Mouse (Mus musculus) neural tube, embryonic 14.5 days (tissue): ENCODE measurements around the gene Ddx41. TPM values are rescaled to one million over a fixed set of nuclear protein-coding genes. Genes with fewer than 3 reads are reported as not detected.
"Not testable (repeated sequence)": the region's sequence is repeated elsewhere in the genome, so short reads cannot be mapped to it uniquely, and the experiment has no call there.

Experiments used
- ATAC-seq: fragments of 200-750 bp; cut with Nextera tagmentation; 2 replicates; pipeline ENCODE4 v1.8.0; 2017; ENCODE audit warnings: low read depth, mild to moderate bottlenecking, moderate TSS enrichment, moderate library complexity
- H3K27ac ChIP-seq: fragments of 300-500 bp; sonication (generic); 2 replicates; pipeline ENCODE4 v1.5.1; 2014; ENCODE audit warnings: low read depth, mild to moderate bottlenecking, control low read depth, low read length, moderate library complexity, mixed read lengths
- H3K27me3 ChIP-seq: fragments of 300-500 bp; sonication (generic); 2 replicates; pipeline ENCODE4 v1.6.1; 2014; ENCODE audit warnings: low read length; ENCODE audit not compliant: control insufficient read depth, insufficient read depth
- H3K36me3 ChIP-seq: fragments of 300-500 bp; sonication (generic); 2 replicates; pipeline ENCODE4 v1.6.1; 2014; ENCODE audit warnings: low read length, mixed read lengths; ENCODE audit not compliant: control insufficient read depth, insufficient read depth
- H3K4me1 ChIP-seq: fragments of 300-500 bp; sonication (generic); 2 replicates; pipeline ENCODE4 v1.6.1; 2014; ENCODE audit warnings: low read length; ENCODE audit not compliant: control insufficient read depth, insufficient read depth
- H3K4me2 ChIP-seq: fragments of 300-500 bp; sonication (generic); 2 replicates; pipeline ENCODE4 v1.6.1; 2014; ENCODE audit warnings: mild to moderate bottlenecking, low read depth, low read length, control low read depth
- H3K4me3 ChIP-seq: fragments of 300-500 bp; sonication (generic); 2 replicates; pipeline ENCODE4 v1.5.1; 2014; ENCODE audit warnings: low read depth, low read length, control low read depth, mixed read lengths
- H3K9ac ChIP-seq: fragments of 300-500 bp; sonication (generic); replicated peaks from 2 replicates; pipeline ENCODE4 v1.6.1; 2014; ENCODE audit warnings: low read depth, mild to moderate bottlenecking, control low read depth, low read length, mixed read lengths
- H3K9me3 ChIP-seq: fragments of 300-500 bp; sonication (generic); 2 replicates; pipeline ENCODE4 v1.6.1; 2016; ENCODE audit warnings: low read length; ENCODE audit not compliant: control insufficient read depth
- WGBS: fragments of 180-500 bp; shearing (Covaris S2); extraction: QIAGEN DNeasy Blood & Tissue Kit; methylation state at CpG from one replicate; pipeline ENCODE4 v1.1.7; 2014; 5-methylcytosine and 5-hydroxymethylcytosine counted together
- polyA plus RNA-seq: library from polyadenylated mRNA; unstranded; fragments of >200 nt; fragmentation: Nextera tagmentation; extraction: Ambion mirVana; gene quantifications from 2 replicates; pipeline ENCODE4 v1.2.1, GENCODE M21; 2014

The Ddx41 gene
- polyA plus RNA-seq, 1 experiment from 2014 or later = 51.3 TPM

DNA sequence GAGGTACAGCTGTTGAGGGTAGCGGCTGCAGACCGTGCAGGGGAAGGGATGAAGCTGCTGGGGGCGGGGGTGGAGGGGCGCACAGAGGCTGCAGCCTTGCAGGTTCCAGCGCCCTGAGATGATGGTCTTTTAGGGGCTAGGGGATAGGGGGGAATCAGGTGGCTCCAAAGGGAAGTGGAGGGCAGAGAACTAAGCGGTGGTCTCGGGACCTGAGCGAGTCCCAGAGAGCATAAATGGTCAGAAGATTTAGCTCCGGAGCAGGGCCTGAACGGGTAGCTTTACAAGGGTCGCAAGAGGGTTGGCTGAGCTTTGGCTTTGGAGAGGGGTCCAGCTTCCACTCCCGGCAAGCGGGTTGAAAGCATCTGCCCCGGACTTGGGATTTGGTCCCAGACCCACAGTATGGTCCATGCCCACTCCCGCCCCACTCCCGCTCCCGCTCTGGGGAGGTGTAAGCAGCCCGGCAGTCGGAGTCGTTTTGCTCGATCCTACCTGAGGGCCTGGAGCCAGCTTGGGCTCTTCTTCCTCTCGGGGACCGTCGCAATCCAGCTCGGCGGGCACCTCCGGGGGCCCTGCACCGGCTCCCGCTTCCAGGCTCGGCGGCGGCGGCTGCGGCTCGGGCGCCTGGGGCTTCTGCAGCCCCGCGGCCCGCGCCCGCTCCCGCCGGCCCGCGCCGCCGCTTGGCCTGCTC, 34.0 kb upstream of the Ddx41 start:
- peak; percentile 68 for ATAC-seq
- H3K27me3 ChIP-seq = no peaks in the 10 kb centered on the region
- H3K36me3 ChIP-seq = no peaks in the 10 kb centered on the region
- peaks cover 19% of the 10 kb centered on the region for H3K4me1 ChIP-seq
- H3K9me3 ChIP-seq = no peaks in the 10 kb centered on the region
- under 1% methylated on average over 27 of the region's 47 CpGs for WGBS
- H3K4me2 ChIP-seq = peak overlapping the region; percentile 98
- H3K9ac ChIP-seq = peak overlapping the region; percentile 94
- H3K4me3 ChIP-seq = peak overlapping the region; percentile 96
- H3K27ac ChIP-seq = peak overlapping the region; percentile 87

DNA sequence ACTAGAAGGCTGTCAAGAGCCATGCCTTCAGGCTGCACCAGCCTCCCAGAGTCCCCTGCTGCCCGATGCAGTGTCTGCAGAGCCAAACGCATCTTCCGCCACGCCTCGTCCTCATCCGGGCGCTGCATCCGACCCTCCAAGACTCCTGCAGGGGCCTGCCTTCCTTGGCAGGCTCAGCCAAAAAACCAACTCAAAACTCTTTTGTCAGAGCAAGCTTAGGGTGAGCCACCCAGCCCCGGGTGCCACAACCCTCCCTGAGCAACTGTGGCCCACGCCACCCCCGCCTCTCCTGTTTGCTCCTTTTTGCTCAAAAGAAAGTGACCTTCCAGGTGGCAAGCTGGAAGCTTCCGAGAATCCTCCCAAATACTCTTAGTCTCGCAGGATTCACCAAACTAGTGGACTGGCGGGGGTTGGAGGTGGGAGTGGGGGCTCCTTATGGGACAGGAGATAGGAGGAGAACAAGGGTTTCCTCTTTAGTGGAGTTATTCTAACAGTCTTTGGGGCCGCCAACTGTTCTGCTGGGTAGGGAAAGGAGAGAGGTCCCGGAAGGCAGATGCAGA, 33.3 kb upstream of the Ddx41 start:
- H3K36me3 ChIP-seq = no peaks in the 10 kb centered on the region
- no peaks in the 10 kb centered on the region for H3K27me3 ChIP-seq
- peak; percentile 19; the same call in 1 of the 2 replicates for ATAC-seq
- peak overlapping the region; percentile 98 for H3K4me2 ChIP-seq
- peak overlapping the region; percentile 94 for H3K9ac ChIP-seq
- H3K4me1 ChIP-seq = peaks cover 19% of the 10 kb centered on the region
- H3K27ac ChIP-seq = peak overlapping the region; percentile 87
- H3K9me3 ChIP-seq = no peaks in the 10 kb centered on the region
- 4% methylated on average over 16 of the region's 16 CpGs for WGBS
- peak overlapping the region; percentile 96 for H3K4me3 ChIP-seq

DNA sequence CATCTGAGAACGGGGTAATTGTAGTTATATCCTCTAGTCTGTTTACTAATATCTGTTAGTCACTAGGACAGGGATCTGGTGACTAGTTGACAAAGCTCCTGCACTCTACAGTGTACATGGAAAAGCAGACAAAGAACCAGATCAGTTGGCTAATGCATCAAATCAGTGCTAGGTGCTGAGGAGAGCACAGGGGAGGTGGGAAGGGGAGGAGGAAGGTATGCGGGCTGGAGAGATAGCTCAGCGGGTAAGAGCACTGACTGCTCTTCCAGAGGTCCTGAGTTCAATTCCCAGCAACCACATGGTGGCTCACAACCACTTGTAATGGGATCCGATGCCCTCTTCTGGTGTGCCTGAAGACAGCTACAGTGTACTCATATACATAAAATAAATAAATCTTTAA, 32.1 kb upstream of the Ddx41 start:
- 92% methylated on average over 4 of the region's 4 CpGs for WGBS
- not testable (repeated sequence) for H3K4me2 ChIP-seq, H3K36me3 ChIP-seq, H3K9me3 ChIP-seq, H3K9ac ChIP-seq, H3K27ac ChIP-seq, ATAC-seq, H3K4me3 ChIP-seq, H3K27me3 ChIP-seq
- peaks cover 19% of the 10 kb centered on the region for H3K4me1 ChIP-seq

DNA sequence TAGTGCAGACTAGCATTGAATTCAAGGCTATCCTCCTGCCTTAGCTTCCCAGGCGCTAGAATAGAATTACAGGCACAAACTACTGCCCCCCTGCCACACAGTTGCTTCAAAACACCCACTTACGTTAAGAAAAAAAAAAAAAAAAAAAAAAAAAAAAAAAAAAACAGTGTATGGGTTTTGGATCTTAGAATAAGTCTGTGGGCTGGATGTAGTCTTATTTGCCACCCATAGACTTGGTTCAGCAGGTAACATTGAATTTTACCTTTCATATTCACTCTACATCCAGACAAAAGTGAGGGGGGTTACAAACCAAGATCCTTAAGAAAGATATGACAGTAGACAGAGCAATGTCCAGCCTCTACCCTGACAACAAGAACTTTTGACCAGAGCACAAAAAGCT, 31.5 kb upstream of the Ddx41 start:
- WGBS = 88% methylated on average over 2 of the region's 2 CpGs
- Histone ChIP-seq H3K4me3 (no peak overlapping the region), H3K4me2 (no peak overlapping the region), H3K9ac (no peak overlapping the region), H3K9me3 (no peaks in the 10 kb centered on the region), H3K4me1 (peaks cover 23% of the 10 kb centered on the region), H3K27me3 (no peaks in the 10 kb centered on the region), H3K36me3 (no peaks in the 10 kb centered on the region), H3K27ac (no peak overlapping the region)
- ATAC-seq = no peak

DNA sequence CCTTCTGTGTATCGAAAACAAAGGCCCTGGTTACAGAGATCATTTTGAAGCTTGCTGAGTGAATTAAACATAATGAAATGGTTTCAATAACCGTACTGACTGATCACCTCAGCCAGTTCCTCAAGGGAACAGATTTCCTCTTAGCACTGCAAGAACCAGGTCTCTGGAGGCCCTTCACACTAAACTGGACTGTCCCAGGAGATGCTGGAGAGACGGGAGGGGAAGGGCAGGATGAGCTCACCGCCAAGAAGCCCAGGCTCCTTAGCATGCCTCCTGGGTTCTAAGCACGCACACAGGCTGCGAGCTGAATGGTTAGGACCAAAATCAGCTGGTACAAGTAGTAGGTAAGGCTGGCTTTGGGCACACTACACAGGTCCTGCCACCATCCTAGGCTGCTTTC, 30.5 kb upstream of the Ddx41 start:
- Histone ChIP-seq H3K9me3 (no peaks in the 10 kb centered on the region), H3K9ac (no peak overlapping the region), H3K27me3 (no peaks in the 10 kb centered on the region), H3K36me3 (no peaks in the 10 kb centered on the region), H3K4me1 (peaks cover 21% of the 10 kb centered on the region), H3K4me2 (no peak overlapping the region), H3K4me3 (no peak overlapping the region), H3K27ac (no peak overlapping the region)
- ATAC-seq = no peak
- WGBS = 81% methylated on average over 6 of the region's 6 CpGs

DNA sequence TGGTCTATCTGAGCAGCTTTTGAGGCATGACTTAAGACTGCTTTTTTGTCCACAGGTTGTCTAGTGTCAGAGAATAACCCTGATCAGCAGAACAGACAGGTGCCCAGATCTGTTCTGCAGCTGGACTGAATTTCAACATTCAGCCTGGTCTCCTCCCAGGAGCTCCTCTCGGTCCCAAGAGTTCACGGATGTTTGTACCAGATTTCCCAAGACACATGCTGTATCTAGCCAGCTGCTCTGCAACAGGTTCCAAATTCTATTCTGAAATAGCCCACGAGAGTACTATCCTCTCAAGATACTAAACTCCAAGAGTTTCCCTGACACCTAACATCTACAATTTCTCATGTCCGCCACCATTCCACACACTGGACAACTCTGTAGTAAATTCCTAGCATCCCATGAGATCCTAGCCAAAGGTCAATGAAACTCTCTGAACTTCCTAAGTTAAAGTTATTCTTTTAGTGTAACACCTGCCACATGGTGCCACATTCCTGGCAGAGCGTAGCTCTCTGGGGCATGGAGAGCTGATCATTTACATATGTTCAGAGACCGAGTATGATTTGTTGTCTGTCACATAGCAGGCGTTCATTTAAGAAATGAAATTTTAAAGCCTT, 26.9 kb upstream of the Ddx41 start:
- H3K4me3 ChIP-seq = no peak overlapping the region
- WGBS = 80% methylated on average over 7 of the region's 7 CpGs
- no peaks in the 10 kb centered on the region for H3K9me3 ChIP-seq
- H3K27me3 ChIP-seq = no peaks in the 10 kb centered on the region
- H3K4me1 ChIP-seq = 0 out of 2 replicates have a peak, but pooled peaks cover 7% of the 10 kb centered on the region
- no peak for ATAC-seq
- H3K27ac ChIP-seq = no peak overlapping the region
- H3K9ac ChIP-seq = no peak overlapping the region
- no peak overlapping the region for H3K4me2 ChIP-seq
- H3K36me3 ChIP-seq = no peaks in the 10 kb centered on the region

DNA sequence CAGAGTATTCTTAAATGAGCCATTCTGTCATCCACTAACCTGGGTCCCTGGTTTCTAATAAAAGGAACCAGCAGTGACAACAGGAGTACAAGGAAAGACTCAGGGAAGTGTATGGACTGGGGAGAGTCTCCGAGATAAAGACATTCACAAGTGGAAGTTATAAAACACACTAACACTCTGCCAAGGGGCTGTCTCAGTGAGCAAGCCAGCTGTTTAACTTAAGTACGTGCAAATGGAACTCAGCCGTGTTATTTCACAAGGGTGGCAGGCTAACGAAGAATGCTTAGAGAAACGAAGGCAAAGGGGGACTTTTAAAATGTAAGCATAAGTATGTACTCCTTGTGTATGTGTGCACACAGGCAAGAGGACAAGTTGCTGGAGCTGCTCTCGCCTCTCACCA, 21.0 kb upstream of the Ddx41 start:
- Histone ChIP-seq H3K9me3 (no peaks in the 10 kb centered on the region), H3K36me3 (peaks cover 21% of the 10 kb centered on the region; the same call in 1 of the 2 replicates), H3K27ac (no peak overlapping the region), H3K27me3 (no peaks in the 10 kb centered on the region), H3K9ac (no peak overlapping the region), H3K4me1 (no peaks in the 10 kb centered on the region), H3K4me3 (no peak overlapping the region), H3K4me2 (no peak overlapping the region)
- 88% methylated on average over 6 of the region's 6 CpGs for WGBS
- ATAC-seq = no peak

DNA sequence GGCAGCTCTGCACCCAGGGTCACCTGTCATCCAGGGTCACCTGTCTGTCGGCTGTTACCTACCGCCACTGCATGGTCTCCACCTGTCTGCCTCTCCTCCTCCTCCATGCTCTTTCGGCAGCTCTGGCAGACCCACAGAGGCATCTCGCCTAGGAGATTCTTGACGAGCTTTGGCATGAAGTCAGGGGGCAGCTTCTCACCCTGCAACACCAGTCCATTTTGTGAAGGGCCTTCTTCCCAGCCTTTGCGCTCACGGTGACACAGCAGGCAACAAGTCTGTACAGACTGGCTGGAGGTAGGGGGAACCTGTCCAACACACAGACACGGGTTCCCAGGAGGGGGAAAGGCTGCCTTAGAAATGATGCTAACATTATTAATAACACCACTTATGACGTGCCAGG, 19.5 kb upstream of the Ddx41 start:
- Histone ChIP-seq H3K9ac (no peak overlapping the region), H3K4me2 (no peak overlapping the region), H3K27ac (no peak overlapping the region), H3K4me3 (no peak overlapping the region), H3K9me3 (no peaks in the 10 kb centered on the region), H3K4me1 (no peaks in the 10 kb centered on the region), H3K36me3 (peaks cover 28% of the 10 kb centered on the region; the same call in 1 of the 2 replicates), H3K27me3 (no peaks in the 10 kb centered on the region)
- WGBS = 92% methylated on average over 9 of the region's 9 CpGs
- ATAC-seq = no peak

DNA sequence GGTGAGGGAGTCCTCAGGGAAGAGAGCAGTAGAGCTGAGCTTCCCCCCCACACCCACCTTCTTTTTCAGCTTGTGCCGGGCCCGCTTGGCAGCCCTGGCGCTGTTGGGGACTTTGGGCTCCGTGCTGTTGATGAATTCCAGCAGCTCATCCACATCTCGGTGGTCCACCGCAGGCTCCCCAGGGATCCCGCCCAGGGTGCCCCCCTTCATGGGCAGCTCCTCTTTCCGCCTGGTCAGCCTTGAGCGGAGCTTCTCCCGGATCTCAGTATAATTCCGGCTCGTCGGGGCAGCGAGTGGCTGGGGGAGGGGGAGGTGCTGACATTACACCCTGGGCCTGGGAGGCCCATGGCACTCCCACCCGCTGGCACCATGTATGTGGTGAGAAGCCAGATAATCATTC, 12.6 kb upstream of the Ddx41 start:
- ATAC-seq = no peak
- WGBS = 88% methylated on average over 15 of the region's 15 CpGs
- Histone ChIP-seq H3K4me3 (no peak overlapping the region), H3K9ac (no peak overlapping the region), H3K36me3 (peaks cover 58% of the 10 kb centered on the region), H3K9me3 (no peaks in the 10 kb centered on the region), H3K4me2 (no peak overlapping the region), H3K27me3 (no peaks in the 10 kb centered on the region), H3K4me1 (no peaks in the 10 kb centered on the region), H3K27ac (no peak overlapping the region)
